Mouse (Mus musculus) NIH3T3 (cell line): ENCODE results near the gene Spata13.

ENCODE experiments used
- DNase-seq: peaks from one replicate; pipeline ENCODE4 v3.0.0-alpha.2; 2012; ENCODE audit warnings: low read depth

Gene Spata13

DNA sequence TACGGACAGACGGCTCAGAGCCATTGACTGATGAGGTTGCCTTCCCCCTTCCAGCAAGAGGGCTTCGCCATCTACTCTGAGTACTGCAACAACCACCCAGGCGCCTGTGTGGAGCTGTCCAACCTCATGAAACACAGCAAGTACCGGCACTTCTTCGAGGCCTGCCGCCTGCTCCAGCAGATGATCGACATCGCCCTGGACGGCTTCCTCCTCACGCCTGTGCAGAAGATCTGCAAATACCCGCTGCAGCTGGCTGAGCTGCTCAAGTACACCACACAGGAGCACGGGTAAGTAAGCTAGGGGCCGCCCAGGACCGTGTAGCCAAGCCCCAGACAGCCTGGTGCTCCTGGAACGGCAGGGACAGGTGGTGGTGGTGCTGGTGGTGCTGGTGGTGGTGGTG is 117.8 kb downstream of the Spata13 start:
- no peak for DNase-seq

DNA sequence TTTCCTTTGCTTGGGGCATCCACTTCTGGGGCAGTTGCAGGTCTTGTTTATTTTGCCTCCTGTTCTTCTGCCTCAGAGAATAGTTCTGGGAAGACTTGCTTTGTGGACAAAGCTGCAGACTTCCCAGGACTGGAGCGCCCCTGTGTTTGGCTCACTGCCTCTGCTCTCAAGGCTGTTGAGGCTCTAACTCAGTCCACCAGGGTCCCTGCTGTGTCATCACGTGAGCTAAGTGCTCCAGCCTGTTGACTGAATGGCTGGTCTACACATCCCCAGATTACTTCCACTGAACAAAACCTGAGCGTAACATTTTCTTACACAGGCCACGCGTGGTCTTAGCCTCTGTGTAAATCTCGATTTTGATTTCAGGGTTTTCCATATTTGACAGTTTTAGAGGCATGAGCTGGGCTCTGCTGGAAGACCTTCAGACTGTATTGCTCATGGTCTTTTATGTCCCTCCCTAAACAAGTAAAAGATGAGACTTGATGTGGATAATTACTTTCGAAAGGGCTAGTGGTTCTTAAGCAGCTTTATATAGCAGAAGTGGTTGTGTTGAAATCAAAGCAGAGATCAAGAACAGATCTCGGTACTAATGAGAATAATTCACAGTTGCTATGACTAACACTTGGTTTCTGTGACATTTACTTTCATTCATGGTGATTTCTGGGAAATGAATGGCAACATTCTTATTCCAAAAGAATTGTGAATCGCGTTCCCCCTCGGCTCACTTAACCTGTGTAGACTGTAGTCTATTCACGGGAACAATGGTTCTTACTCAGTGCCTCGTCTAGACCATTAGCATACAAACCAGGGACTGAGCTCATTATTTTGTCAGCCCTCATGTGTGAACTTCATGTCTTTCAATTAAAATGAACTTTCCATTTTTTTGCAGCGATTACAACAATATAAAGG is 119.3 kb downstream of the Spata13 start:
- no peak for DNase-seq

DNA sequence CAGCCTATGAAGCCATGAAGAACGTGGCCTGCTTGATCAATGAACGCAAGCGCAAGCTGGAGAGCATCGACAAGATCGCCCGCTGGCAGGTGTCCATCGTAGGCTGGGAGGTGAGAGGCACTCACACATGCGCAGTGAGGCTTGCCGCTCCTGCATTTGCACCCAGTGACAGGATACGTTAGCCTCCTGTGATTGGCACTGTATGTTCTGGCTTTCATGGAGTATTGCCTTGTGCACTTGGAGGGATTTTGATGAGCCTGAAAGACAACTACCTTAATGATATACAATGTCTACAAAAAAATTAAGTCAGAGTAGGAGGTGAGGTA is 120.0 kb downstream of the Spata13 start:
- DNase-seq: no peak

DNA sequence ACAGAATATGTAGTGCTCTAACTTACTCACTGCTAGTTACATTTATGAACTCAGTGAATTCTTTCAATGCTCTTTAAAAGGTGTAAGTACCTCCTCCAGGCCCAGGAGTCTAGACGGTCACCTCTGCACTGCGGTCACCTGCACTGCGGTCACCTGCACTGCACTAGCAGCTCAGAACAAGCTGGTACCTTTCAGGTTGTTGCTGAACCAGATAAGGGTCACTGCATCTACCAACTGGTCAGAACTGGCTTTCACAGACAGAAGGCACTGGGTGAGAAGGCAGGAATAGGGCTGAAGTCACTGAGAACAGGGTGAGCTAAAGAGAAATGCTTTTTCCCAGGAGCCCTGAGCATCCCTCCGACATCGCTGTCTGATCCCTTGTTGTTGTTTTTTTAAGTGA is 120.9 kb downstream of the Spata13 start:
- no peak for DNase-seq

DNA sequence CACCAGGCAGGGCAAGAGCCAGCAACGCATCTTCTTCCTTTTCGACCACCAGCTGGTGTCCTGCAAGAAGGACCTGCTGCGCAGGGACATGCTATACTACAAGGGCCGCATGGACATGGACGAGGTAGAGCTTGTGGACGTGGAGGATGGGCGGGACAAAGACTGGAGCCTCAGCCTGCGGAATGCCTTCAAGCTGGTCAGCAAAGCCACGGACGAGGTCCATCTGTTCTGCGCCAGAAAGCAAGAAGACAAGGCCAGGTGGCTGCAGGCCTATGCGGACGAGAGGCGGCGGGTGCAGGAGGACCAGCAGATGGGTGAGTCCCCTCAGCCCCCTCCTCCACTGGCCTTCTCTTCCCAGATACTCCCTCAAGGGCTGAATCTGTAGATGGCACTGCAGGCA is 122.5 kb downstream of the Spata13 start:
- no peak for DNase-seq

DNA sequence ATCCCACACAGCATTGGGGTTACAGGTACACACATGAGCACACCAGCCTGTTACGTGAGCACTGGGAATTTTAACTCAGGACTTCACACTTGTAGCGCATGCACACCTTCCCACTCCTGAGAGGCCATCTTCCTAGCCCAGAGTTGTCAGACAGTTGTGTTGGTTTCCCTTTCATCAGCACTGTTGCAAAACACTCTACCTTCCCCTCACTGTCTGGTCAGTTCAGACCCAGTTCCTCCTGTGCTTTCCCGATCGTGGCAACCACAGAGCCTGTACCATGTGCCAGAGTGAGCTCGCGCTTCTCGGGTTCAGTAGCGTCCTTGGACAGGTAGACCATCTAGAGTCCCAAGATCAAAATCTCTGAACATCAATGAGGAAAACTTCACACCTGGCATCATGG is 123.5 kb downstream of the Spata13 start:
- DNase-seq: no peak

DNA sequence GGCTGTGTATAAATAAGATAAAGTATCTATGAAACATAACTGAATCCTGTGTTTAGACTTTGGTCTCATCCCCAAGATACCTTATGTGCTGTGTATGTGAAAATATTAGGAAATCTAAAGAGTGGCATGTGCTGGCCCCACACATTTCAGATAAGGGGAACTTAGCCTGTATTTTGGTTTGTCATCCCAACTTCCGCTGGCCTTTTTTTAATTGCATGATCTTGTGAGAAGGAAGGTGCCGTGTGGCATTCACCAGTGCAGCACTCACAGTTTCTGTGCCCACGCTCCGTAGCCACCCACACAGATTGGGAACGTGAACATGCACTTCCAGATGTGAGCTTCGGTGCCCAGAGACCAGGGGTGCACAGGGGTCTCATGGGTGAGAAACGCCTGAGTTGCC is 123.9 kb downstream of the Spata13 start:
- DNase-seq: no peak

DNA sequence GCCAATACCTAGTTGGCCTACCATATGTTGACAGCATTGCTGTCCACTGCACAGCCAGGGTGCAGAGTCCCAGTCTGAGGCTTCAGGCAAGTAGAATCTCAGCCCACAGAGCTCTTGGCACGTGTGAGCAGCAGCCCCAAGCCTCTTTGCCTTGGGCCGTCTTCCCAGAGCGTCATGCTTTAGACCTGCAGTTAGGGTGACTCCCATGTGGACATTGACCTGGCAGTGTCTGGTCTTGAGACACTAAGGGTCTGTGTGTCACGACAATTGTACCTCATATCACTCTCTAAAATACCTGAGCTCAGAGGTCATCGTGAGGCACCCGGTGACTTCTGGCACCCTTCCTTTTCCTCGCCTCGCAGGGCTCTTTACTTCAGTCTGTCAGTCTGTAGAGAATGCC is 125.3 kb downstream of the Spata13 start:
- DNase-seq: no peak

DNA sequence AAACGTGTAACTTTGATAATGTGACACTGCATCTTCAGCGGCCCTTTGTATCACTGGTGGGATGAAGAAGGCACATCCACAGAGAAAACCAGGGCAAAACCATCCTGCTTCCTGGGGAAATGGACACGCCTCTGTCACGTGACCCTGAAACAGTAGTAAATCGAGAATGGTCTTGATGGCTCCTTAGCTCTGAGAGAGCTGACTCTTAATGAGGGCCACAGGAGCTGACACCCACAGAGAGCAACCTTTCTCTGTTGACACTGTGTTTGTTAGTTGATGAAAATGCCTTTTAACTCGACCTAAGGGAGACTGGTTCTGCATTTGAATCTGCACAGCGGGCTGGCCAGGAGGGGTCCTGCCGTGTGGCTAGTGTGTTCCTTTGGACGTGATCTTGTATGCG is 128.0 kb downstream of the Spata13 start:
- no peak for DNase-seq

DNA sequence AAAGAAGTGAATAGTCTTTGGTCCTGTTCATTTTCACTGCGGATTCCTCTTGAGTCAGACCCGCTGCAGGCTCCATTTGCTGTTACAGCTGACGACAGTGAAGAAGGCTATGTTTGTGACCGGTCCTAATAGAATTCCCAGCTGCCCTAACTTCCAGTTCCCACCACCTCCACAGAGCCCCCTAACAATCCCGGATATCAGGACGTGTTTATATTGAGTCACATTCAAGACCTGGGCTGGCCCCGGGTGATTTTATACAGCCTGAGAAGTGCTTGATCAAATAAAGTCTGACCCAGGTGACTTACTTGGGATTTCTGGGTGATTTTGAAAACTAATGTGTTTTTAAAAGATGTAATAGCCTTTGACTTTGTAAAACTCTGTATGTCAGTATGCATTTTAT is 129.0 kb downstream of the Spata13 start:
- no peak for DNase-seq

DNA sequence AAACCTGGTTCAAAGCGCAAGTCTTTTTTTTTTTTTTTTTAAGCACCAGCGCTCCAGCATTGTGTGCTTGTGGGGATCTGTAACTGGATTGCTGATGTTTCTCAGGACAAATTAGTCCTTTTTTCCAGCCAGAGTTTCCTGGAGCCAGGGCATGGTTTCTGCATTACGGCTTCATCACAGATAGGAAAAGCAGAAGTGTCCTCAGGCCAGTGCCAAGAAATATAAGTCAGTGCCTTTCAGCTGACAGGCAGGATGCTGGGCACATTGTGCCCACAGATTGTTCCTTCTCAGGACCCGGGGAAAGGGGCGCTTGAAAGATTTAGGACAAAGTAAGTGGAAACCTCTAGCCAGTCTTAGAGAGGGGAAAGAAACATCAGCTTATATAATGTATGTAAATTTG is 129.9 kb downstream of the Spata13 start:
- no peak for DNase-seq

DNA sequence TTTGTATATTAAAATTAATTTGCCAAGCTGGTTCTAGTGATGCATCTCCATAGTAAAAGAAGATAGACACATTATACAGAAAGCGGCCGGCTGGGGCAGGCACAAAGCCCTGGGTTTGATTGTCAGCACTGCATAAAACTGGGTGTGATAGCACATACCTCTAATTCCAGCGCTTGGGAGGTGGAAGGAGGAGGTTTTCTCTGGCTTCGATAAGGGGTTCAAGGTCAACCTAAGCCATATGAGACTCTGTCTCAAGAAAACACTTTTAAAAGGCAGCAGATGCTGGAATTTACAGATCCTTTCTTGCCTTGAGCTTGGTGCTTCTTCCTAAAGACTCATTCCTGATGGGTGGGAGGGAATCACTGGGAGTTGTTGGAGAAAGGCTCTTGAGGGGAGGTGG is 130.7 kb downstream of the Spata13 start:
- DNase-seq: no peak

DNA sequence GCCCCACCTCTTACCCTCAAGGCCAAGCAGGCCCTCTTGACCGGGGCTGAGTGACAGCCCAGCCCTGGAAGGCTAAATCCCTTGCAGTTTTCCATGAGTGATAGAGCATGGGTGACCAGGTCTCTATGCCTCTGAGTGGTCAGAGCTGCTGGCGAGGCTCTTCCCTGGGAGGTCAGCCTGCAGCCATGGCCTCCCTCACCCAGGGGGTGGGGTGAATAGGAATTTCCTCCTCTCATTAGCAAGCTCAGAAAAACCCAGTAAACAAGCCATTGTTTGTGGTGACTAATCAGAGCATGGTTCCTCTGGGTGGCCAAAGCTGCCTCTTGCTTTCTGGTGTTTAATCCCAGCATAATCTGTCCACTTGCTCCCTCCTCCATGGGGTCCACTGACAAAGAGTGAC is 131.2 kb downstream of the Spata13 start:
- DNase-seq: no peak

DNA sequence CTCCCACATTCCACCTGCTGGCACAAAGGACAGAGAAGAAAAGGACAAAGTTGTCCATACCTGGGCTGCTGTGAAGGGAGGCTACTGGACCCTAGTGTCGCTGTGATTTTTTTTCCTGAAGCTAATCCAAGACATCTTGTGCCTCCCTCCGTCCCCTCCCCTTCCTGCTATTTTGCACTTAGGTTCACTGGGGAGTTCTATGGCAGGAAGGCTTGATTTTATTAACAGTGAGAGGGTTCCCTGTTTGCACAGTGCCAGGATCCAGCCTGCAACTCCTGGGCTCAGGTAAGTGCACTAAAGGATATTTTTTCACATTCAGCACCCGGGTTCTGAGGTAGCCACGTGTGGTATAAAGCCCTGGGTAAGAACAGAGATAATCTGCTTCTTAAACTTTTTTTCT is 134.1 kb downstream of the Spata13 start, which contains the start of gene C1qtnf9:
C1qtnf9 (plus strand) TSS at position 251 of the 400 bp plus-strand sequence.
- DNase-seq: no peak

DNA sequence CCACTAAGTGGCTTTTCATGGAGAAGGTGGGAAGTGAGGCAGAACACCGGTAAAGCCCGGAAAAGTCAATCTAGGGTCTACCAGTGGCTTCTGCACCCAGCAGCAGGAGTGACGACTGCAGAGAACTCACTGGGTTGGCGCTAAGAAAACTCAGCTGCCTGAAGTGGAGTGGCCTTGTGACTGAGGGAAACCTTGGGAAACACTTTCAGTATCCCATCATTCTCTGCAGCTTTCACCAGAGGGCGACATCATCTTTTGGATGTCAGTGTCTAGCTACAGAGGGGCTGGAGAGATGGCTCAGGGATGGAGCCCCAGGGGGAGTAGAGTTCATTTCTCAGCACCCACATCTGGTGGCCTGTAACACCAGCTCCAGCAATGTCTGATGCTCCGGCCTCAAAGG is 135.5 kb downstream of the Spata13 start:
- DNase-seq: no peak

DNA sequence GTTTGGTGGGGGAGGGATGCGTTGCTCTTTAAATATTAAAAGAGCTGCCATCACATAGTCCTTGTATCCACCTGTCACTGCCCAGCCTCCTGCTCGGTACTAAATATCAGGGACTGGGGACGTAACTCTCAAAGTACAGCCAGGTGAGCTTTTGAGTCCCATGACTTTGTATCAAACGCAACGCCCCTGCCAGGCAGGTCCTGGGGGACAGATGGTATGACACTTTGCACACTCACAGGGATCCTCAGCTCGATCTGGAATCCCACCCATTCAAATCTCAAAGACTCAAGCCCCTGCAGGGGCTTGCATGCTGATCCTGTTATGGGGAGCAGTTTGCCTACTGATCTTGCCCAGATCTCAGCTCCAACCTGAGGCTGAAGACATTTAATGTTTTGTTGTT is 136.8 kb downstream of the Spata13 start:
- DNase-seq: no peak

DNA sequence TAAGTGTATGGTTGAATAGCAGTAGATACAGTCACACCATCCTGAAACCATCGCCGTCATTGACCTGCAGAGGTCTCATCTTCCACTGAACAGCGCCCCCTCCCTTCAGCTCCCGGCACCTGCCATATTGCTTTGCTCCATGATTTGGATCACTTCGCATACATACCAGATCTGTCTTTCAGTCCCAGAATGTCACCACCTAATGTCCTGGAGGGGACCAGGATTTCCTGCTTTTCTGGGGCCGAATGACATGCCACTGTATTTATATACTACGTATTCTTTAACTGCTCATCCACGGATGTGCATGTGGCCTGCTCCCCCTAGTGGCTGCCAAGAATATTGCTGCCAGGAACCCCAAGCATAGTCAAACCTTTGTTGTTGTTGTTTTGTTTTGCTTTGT is 137.3 kb downstream of the Spata13 start:
- DNase-seq: peak; percentile 60

DNA sequence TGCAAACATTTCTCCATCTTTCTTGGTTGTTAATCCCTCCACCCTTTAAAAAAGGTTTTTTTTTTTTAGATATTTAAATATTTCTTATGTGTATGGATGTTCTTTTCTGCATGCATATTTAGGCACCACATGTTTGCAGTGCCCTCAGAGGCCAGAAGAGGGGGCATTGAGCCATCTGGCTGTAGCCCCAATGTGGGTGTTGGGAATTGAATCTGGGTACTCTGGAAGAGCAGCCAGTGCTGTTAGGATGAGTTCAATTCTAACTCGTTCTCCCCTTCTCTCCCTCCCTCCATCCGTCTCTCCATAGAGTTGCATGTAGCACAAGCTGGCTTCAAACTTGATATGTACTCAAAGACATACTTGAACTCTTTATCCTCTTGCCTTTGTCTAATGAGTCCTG is 139.7 kb downstream of the Spata13 start:
- no peak for DNase-seq

DNA sequence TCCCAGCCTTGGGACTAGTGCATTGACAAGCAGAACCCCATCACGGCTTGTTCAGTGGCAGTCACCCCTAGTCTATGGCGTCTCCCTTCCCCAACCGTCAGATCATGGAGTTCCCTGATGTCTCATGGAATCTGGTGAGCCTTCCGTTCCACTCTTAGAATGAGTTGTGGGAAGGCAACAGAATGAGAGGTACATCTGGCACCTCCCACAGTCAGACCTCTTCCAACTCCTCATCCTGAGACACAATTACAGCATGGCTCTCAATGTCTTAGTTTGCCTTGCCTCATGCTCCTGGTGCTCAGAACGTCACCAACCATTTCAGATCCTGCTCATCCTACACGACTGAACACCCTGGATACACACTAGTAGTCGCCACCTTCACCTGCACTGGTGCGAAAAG is 142.7 kb downstream of the Spata13 start:
- DNase-seq: no peak

DNA sequence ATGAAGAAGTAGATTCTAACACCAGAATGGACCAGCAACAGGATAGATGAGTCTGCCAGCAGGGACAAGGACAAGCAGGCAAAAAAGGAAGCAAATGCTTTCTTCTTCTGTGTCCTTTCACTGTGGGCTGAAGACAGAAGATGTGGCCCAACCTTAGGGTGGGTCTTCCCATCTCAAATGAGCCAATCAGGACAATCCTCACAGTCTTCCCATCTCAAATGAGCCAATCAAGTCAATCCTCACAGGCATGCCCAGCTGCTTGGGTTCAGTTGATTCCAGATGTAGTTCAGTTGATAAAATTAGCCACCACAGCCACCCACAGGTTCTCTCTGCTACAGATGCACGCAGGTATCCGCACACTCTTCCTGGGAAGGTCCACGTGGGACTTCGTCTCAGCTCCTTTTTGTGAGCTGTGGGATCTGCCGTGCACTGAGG is 143.7 kb downstream of the Spata13 start:
- peak; percentile 28 for DNase-seq

DNA sequence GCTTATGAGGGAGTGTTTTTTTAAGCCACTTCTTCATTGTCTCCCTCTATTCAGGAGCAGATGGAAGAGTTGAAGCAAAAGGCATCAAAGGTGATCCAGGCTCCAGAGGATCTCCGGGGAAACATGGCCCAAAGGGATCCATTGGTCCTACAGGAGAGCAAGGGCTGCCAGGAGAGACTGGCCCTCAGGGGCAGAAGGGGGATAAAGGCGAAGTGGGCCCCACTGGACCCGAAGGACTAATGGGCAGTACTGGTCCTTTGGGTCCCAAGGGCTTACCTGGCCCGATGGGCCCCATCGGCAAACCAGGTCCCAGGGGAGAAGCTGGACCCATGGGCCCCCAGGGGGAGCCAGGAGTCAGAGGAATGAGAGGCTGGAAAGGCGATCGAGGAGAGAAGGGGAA is 145.4 kb downstream of the Spata13 start:
- DNase-seq: no peak

DNA sequence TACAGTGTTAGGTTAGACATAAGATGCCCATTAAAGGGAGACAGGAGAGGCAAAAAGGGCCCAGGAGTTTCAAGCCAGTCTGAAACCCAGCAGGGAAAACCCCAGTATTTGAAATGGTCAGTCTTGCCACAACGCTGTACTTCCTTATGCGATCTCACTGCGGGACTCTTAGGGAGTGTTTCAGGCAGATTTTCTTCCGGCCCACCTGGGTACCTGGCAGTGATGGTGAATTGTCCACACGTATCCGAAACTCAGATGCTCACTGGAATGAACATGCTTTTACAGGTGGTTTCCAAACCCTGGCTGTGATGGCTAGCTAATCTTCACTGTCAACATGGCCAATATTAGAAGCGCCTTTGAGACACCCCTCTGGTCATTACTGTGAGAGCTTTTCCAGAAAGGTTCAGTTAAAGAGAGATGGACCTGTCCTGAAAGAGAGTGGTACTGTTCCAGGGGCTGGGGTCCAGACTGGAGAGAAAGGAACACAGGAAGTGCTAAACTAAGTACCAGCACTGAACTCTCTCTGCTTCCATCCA is 148.4 kb downstream of the Spata13 start:
- DNase-seq: no peak

DNA sequence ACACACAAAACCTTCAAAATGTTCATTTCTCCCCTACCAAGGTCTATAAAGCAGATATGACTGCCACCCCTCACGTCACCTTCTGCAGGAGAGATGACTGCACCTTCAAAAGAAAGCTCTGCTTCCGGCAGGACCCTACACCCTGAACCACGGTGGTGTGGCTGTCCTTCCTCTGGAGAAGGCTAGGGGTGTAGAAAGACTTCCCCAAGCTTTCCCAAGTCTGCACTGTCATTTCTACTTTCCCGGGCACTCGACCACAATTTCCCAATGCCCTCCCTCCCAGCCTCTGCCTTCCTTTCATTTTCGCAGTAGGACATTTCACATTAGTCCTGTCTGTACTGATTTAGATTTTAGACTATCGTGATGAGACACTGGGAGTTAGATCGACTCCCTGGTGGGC is 149.4 kb downstream of the Spata13 start:
- no peak for DNase-seq
